Mouse (Mus musculus) heart, adult 2 months (tissue): ENCODE measurements at regions not wholly inside any gene's neighbourhood (a gene's known extent, or its start where the extent isn't known, plus 50 kb on each side); places are given as distances from the start of the nearest gene placed in this dataset.

Source experiments
- CTCF ChIP-seq: fragments of 200-600 bp; IDR thresholded peaks from 2 replicates; pipeline ENCODE4 v1.8.1; 2022; ENCODE audit warnings: antibody characterized with exemption, mild to moderate bottlenecking, moderate library complexity
- EP300 ChIP-seq: fragments of 200-500 bp; IDR thresholded peaks from 2 replicates; pipeline ENCODE4 v1.6.1; 2011; ENCODE audit warnings: low read depth, low read length, control low read depth; ENCODE audit not compliant: insufficient read depth
- POLR2A ChIP-seq: fragments of 200-500 bp; IDR thresholded peaks from 2 replicates; pipeline ENCODE4 v1.6.1; 2011; ENCODE audit warnings: mild to moderate bottlenecking, low read depth, low read length, control low read depth; ENCODE audit not compliant: insufficient read depth

- TF ChIP-seq CTCF (no peak), POLR2A (no peak), EP300 (no peak)
Observed at GRCm38 (mm10) chr16:24050856-24051640, 62.4 kb upstream of the Bcl6 start.
